Mouse (Mus musculus): ENCODE measurements around the gene Fmo6. TPM values are rescaled to one million over a fixed set of nuclear protein-coding genes. Genes with fewer than 3 reads are reported as not detected.

Gene Fmo6
- polyA plus RNA-seq, 1 experiment from 2014 or later = not detected

DNA sequence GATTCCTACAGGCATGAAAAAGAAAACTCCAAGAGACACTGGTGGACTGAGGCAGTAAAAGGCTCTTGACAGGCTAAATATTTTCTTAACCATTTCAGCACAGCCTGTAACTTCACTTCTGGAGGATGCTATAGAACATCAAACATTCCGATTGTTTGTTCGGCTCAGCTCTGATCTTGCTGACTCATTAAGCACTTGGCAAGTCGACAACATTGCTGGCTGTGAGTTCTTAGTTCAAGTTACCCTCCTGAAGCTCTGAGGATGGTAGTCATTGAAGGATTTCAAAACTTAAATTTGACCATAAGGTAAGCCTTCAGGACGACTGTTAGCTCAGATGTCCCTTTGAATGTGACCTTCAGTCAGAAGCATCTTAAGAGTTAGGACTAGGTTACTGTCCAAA, 69.9 kb downstream of the Fmo6 start:
- WGBS = 85% methylated on average over 4 of the region's 4 CpGs
- no peaks in the 10 kb centered on the region for H3K9me3 ChIP-seq
- DNase-seq (ENCODE audit: low spot score) = no peak
- no peak overlapping the region for H3K27ac ChIP-seq
- no peaks in the 10 kb centered on the region for H3K36me3 ChIP-seq
- peaks cover 16% of the 10 kb centered on the region for H3K4me1 ChIP-seq (replicated peaks)
- no peaks in the 10 kb centered on the region for H3K27me3 ChIP-seq (ENCODE audit: insufficient read depth, poor library complexity, severe bottlenecking)
- no peak overlapping the region for H3K4me3 ChIP-seq

Other genes with a start within 250 kb of the Fmo6 start
- gene Prrc2c, start 197.0 kb downstream of the Fmo6 start, polyA plus RNA-seq (2016; fragmentation: Nextera tagmentation; extraction: Ambion mirVana) = 134 and 143 TPM in 2 replicates
- 0.27 and 0.36 TPM in 2 replicates for gene Fmo4, start 123.5 kb downstream of the Fmo6 start, polyA plus RNA-seq (2016; fragmentation: Nextera tagmentation; extraction: Ambion mirVana)
- 11.3 and 11.6 TPM in 2 replicates for gene Fmo1, start 70.9 kb downstream of the Fmo6 start, polyA plus RNA-seq (2016; fragmentation: Nextera tagmentation; extraction: Ambion mirVana)
- gene Fmo2, start 38.8 kb downstream of the Fmo6 start, polyA plus RNA-seq (2016; fragmentation: Nextera tagmentation; extraction: Ambion mirVana) = not detected in 2 replicates
- gene Fmo3, start 47.0 kb upstream of the Fmo6 start, polyA plus RNA-seq (2016; fragmentation: Nextera tagmentation; extraction: Ambion mirVana) = not detected in 2 replicates
- gene Mroh9, start 148.2 kb upstream of the Fmo6 start, polyA plus RNA-seq (2016; fragmentation: Nextera tagmentation; extraction: Ambion mirVana) = not detected in 2 replicates